Mouse (Mus musculus): ENCODE measurements around the gene Gm20388. TPM values are rescaled to one million over a fixed set of nuclear protein-coding genes. Genes with fewer than 3 reads are reported as not detected.

The Gm20388 gene
- total and polyA plus RNA-seq, 2 experiments from 2014 or later = 17.3 TPM; not detected in 1

DNA sequence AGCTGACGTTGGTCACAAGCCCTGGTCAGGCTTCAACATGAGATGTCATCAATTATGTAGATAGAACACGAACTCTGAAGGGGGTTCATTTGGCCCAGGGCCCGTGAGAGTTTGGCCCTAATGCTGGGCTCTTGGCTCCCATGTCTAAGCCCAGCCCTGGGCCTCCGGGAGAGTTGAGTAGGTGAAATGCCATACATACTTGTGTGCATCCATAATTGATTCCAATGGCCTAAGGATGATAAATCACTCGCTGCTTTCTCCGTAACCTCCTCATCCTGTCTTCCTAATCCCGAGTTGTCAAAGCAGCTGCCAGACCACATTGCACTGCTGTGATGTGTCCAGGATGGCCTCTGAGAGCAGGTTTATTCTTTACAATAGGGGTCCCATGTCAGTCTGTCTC is 2146.2 kb downstream of the Gm20388 start:
- Histone ChIP-seq H3K4me1 (ENCODE audit: control insufficient read depth, insufficient read depth) (0 out of 2 replicates have a peak, but pooled peaks cover 9% of the 10 kb centered on the region), H3K4me3 (ENCODE audit: low read depth, low read length) (no peak overlapping the region), H3K9me3 (replicated peaks; ENCODE audit: control insufficient read depth, low read length) (no peaks in the 10 kb centered on the region), H3K9ac (replicated peaks; ENCODE audit: low read depth, low read length) (no peak overlapping the region), H3K27ac (ENCODE audit: low read depth) (no peak overlapping the region), H3K36me3 (replicated peaks; ENCODE audit: control insufficient read depth, insufficient read depth, low read length) (no peaks in the 10 kb centered on the region), H3K27me3 (ENCODE audit: control insufficient read depth, insufficient read depth, low read length) (no peaks in the 10 kb centered on the region), H3K4me2 (ENCODE audit: low read depth, low read length) (no peak overlapping the region)
- DNase-seq (ENCODE audit: low spot score) (no peak), ATAC-seq (ENCODE audit: insufficient read depth, low read depth) (no peak)
- TF ChIP-seq EP300 (IDR thresholded peaks at IDR 0.05; ENCODE audit: low read depth) (no peak), CTCF (IDR thresholded peaks at IDR 0.05; ENCODE audit: low read depth) (no peak)
- WGBS = 28% methylated on average over 7 of the region's 7 CpGs

DNA sequence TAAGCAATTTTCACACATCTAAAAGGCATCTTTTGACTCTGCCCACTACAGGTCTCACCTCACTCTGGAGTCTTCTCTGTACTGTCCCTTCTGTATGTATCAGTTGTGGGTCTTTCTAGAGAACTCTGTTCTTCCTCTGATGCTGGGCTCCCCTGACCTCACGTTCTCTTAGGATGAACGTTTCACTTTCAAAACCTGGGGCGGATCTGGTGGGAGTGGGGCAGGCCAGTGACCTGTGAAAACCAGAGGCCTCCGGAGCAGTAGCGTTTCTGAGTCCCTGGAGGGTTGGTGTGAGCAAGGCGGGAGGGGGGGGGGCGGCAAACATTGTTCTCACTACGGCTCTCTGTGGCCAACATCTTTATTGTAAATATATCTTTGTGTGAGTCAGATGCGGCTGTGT is 2147.9 kb downstream of the Gm20388 start:
- H3K27me3 ChIP-seq (ENCODE audit: control insufficient read depth, insufficient read depth, low read length) = no peaks in the 10 kb centered on the region
- H3K9ac ChIP-seq (replicated peaks; ENCODE audit: low read depth, low read length) = no peak overlapping the region
- WGBS = 55% methylated on average over 9 of the region's 9 CpGs
- no peaks in the 10 kb centered on the region for H3K36me3 ChIP-seq (replicated peaks; ENCODE audit: control insufficient read depth, insufficient read depth, low read length)
- no peak for TF ChIP-seq EP300 (IDR thresholded peaks at IDR 0.05; ENCODE audit: low read depth)
- TF ChIP-seq CTCF (IDR thresholded peaks at IDR 0.05; ENCODE audit: low read depth) = no peak
- DNase-seq (ENCODE audit: low spot score) (no peak), ATAC-seq (ENCODE audit: insufficient read depth, low read depth) (no peak)
- H3K4me2 ChIP-seq (ENCODE audit: low read depth, low read length) = no peak overlapping the region
- no peaks in the 10 kb centered on the region for H3K9me3 ChIP-seq (replicated peaks; ENCODE audit: control insufficient read depth, low read length)
- H3K27ac ChIP-seq (ENCODE audit: low read depth) = no peak overlapping the region
- H3K4me1 ChIP-seq (ENCODE audit: control insufficient read depth, insufficient read depth) = 0 out of 2 replicates have a peak, but pooled peaks cover 9% of the 10 kb centered on the region
- H3K4me3 ChIP-seq (ENCODE audit: low read depth, low read length) = no peak overlapping the region

DNA sequence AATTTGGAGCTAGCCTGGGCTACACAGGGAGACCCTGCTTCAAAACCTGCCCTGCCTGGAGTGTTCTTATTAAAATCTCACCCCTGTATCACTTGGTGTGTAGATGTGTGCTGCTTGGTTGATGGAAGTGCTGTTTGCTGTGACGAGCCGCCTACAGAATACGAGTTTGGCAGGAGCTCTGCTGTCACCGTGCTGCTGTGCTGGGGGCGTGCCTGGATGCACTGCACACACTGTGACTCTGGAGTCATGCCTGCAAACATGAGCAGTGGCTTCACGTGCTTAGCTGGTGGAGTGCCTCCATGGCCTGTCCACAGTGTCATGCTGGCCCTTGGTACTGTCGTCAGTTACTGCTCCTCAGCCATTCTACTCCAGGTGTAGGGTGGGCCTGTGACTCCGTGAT is 2148.3 kb downstream of the Gm20388 start:
- peak; percentile 55; the same call in 1 of the 2 replicates for ATAC-seq (ENCODE audit: insufficient read depth, low read depth)

DNA sequence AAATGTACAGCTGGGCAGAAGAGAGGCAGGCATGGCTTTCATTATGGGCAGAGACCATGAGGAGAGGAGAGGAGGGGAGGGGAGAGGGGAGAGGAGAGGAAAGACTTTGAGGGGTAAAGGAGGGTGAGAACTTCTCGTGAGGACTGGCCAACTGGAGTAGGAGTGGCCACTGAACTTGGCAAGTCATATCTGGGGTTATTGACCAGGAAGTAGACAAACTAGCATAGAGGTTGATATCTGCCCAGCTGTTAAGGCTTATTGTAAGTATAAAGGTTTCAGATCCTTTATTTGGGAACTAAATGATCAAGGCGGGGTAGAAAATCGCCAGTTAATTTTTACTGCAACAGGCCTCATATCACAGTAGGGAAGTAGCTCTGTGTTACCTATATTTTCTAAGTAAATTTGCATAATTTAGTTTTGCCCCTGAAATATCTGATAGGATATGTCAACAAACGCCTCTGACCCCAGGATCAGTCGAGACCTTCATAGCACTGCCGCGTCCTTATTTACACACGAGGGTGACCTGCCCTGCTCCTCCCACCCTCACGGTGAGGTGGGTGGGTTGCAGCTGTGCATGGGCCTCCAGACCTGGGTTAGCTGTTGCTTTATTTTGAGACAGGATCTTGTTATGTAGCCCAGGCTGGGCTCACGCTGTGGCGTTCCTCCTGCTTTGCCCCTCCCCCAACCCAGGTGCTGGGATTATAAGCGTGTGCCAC is 2152.0 kb downstream of the Gm20388 start:
- Histone ChIP-seq H3K4me2 (ENCODE audit: low read depth, low read length) (no peak overlapping the region), H3K27ac (ENCODE audit: low read depth) (no peak overlapping the region), H3K9me3 (replicated peaks; ENCODE audit: control insufficient read depth, low read length) (no peaks in the 10 kb centered on the region), H3K4me1 (ENCODE audit: control insufficient read depth, insufficient read depth) (no peaks in the 10 kb centered on the region), H3K36me3 (replicated peaks; ENCODE audit: control insufficient read depth, insufficient read depth, low read length) (no peaks in the 10 kb centered on the region), H3K9ac (replicated peaks; ENCODE audit: low read depth, low read length) (no peak overlapping the region), H3K4me3 (ENCODE audit: low read depth, low read length) (no peak overlapping the region), H3K27me3 (ENCODE audit: control insufficient read depth, insufficient read depth, low read length) (0 out of 2 replicates have a peak, but pooled peaks cover under 1% of the 10 kb centered on the region)
- ATAC-seq (ENCODE audit: insufficient read depth, low read depth) (no peak), DNase-seq (ENCODE audit: low spot score) (no peak)
- TF ChIP-seq EP300 (IDR thresholded peaks at IDR 0.05; ENCODE audit: low read depth) = no peak
- TF ChIP-seq CTCF (IDR thresholded peaks at IDR 0.05; ENCODE audit: low read depth) = no peak
- WGBS = 72% methylated on average over 12 of the region's 12 CpGs

More for the DNA sequence above, 2148.3 kb downstream of the Gm20388 start:
- TF ChIP-seq CTCF (IDR thresholded peaks at IDR 0.05; ENCODE audit: low read depth) (no peak), EP300 (IDR thresholded peaks at IDR 0.05; ENCODE audit: low read depth) (no peak)
- Histone ChIP-seq H3K4me3 (ENCODE audit: low read depth, low read length) (no peak overlapping the region), H3K27me3 (ENCODE audit: control insufficient read depth, insufficient read depth, low read length) (no peaks in the 10 kb centered on the region), H3K27ac (ENCODE audit: low read depth) (no peak overlapping the region), H3K9ac (replicated peaks; ENCODE audit: low read depth, low read length) (no peak overlapping the region), H3K36me3 (replicated peaks; ENCODE audit: control insufficient read depth, insufficient read depth, low read length) (no peaks in the 10 kb centered on the region), H3K4me2 (ENCODE audit: low read depth, low read length) (no peak overlapping the region), H3K4me1 (ENCODE audit: control insufficient read depth, insufficient read depth) (0 out of 2 replicates have a peak, but pooled peaks cover 9% of the 10 kb centered on the region), H3K9me3 (replicated peaks; ENCODE audit: control insufficient read depth, low read length) (no peaks in the 10 kb centered on the region)
- WGBS = 53% methylated on average over 8 of the region's 8 CpGs
- no peak for DNase-seq (ENCODE audit: low spot score)

DNA sequence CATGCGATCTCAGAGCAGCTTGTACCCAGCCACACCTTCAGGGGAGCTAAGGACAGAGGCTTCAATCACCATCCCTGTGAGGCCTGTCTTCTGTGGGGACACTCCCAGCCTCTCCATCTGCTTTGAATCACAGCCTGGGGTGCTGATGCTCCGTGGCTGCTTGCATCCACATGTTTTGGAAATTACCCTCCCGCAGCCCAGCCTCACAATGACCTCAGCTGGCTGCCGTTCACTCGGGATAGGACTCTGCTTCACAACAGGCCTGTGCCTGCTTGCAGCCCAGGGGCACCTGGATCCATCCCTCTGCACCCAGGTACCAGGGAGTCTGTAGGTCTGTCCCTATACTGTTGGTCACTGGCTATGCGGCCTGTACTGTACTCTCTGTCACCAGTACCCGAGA is 2153.7 kb downstream of the Gm20388 start:
- TF ChIP-seq CTCF (IDR thresholded peaks at IDR 0.05; ENCODE audit: low read depth) (no peak), EP300 (IDR thresholded peaks at IDR 0.05; ENCODE audit: low read depth) (no peak)
- 0 out of 2 replicates have a peak, but pooled peaks cover 5% of the 10 kb centered on the region for H3K27me3 ChIP-seq (ENCODE audit: control insufficient read depth, insufficient read depth, low read length)
- H3K27ac ChIP-seq (ENCODE audit: low read depth) = no peak overlapping the region
- no peaks in the 10 kb centered on the region for H3K9me3 ChIP-seq (replicated peaks; ENCODE audit: control insufficient read depth, low read length)
- H3K4me3 ChIP-seq (ENCODE audit: low read depth, low read length) = no peak overlapping the region
- H3K4me1 ChIP-seq (ENCODE audit: control insufficient read depth, insufficient read depth) = no peaks in the 10 kb centered on the region
- H3K9ac ChIP-seq (replicated peaks; ENCODE audit: low read depth, low read length) = no peak overlapping the region
- no peak overlapping the region for H3K4me2 ChIP-seq (ENCODE audit: low read depth, low read length)
- WGBS = 67% methylated on average over 7 of the region's 7 CpGs
- H3K36me3 ChIP-seq (replicated peaks; ENCODE audit: control insufficient read depth, insufficient read depth, low read length) = no peaks in the 10 kb centered on the region
- no peak for ATAC-seq (ENCODE audit: insufficient read depth, low read depth)
- DNase-seq (ENCODE audit: low spot score) = no peak
